Mouse (Mus musculus) thymus, adult 2 months (tissue): ENCODE measurements at regions not wholly inside any gene's neighbourhood (a gene's known extent, or its start where the extent isn't known, plus 50 kb on each side); places are given as distances from the start of the nearest gene placed in this dataset.

Experiments
- DNase-seq: peaks from one replicate; pipeline ENCODE4 v3.0.0; 2021
- H3K27ac ChIP-seq: fragments of 200-500 bp; 2 replicates; pipeline ENCODE4 v1.5.1; 2012; ENCODE audit warnings: low read length, control low read depth; ENCODE audit not compliant: control insufficient read depth, insufficient read depth
- H3K27me3 ChIP-seq: fragments of 200-500 bp; 2 replicates; pipeline ENCODE4 v1.6.1; 2012; ENCODE audit warnings: mild to moderate bottlenecking, low read length, moderate library complexity, mixed read lengths; ENCODE audit not compliant: control insufficient read depth, insufficient read depth
- H3K36me3 ChIP-seq: fragments of 200-500 bp; 2 replicates; pipeline ENCODE4 v1.6.1; 2012; ENCODE audit warnings: mild to moderate bottlenecking, low read length, moderate library complexity; ENCODE audit not compliant: control insufficient read depth, insufficient read depth
- H3K4me1 ChIP-seq: fragments of 200-500 bp; replicated peaks from 2 replicates; pipeline ENCODE4 v1.6.1; 2012; ENCODE audit warnings: low read length; ENCODE audit not compliant: control insufficient read depth, insufficient read depth
- H3K4me3 ChIP-seq: fragments of 200-500 bp; 2 replicates; pipeline ENCODE4 v1.5.1; 2012; ENCODE audit warnings: mild to moderate bottlenecking, low read length, control low read depth, moderate library complexity; ENCODE audit not compliant: control insufficient read depth, insufficient read depth
- CTCF ChIP-seq: fragments of 200-500 bp; IDR thresholded peaks from 2 replicates; pipeline ENCODE4 v1.5.1; 2012; ENCODE audit warnings: mild to moderate bottlenecking, control low read depth, low read length, moderate library complexity, borderline replicate concordance; ENCODE audit not compliant: control insufficient read depth, poor library complexity, insufficient read depth; ENCODE audit errors: extremely low read depth
- POLR2A ChIP-seq: fragments of 200-500 bp; IDR thresholded peaks from 2 replicates; pipeline ENCODE4 v1.6.1; 2012; ENCODE audit warnings: mild to moderate bottlenecking, low read length, control low read depth, moderate library complexity; ENCODE audit not compliant: control insufficient read depth, poor library complexity, insufficient read depth; ENCODE audit errors: extremely low read depth
- WGBS: fragments of 180-500 bp; shearing (Covaris S2); methylation state at CpG from one replicate; pipeline ENCODE4 v1.1.7; 2018; 5-methylcytosine and 5-hydroxymethylcytosine counted together

DNA sequence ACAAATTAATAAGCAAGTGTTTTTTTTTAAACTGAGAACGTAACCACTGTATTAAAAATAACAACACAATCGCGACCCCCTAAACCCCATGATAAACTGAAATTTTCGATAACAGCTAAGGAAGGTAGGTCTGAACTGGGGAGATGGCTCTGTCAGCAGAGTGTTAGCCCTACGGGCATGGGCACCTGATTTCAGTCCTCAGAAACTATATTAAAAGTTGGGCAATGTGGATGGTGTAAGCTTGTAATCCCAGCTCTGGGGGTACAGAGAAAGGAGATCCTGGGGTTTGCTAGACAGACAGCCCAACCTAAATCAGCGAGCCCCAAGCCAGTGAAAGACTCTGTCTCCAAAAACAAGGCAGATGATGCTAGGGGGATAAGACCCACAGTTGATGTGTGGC, 242.1 kb downstream of the Efnb2 start:
- H3K27me3 ChIP-seq, result no peaks in the 10 kb centered on the region
- no peak overlapping the region for H3K4me3 ChIP-seq
- H3K36me3 ChIP-seq, result no peaks in the 10 kb centered on the region
- no peak overlapping the region for H3K27ac ChIP-seq
- no peaks in the 10 kb centered on the region for H3K4me1 ChIP-seq
- no peak for DNase-seq
- 93% methylated on average over 6 of the region's 6 CpGs for WGBS
- TF ChIP-seq POLR2A, result no peak
- no peak for TF ChIP-seq CTCF

GRCm38 (mm10) chr8:8418525-8418924, 242.5 kb downstream of the Efnb2 start:
- Histone ChIP-seq H3K4me1 (no peaks in the 10 kb centered on the region), H3K36me3 (no peaks in the 10 kb centered on the region), H3K27ac (no peak overlapping the region), H3K4me3 (no peak overlapping the region), H3K27me3 (no peaks in the 10 kb centered on the region)
- no peak for DNase-seq
- TF ChIP-seq CTCF (no peak), POLR2A (no peak)
- 94% methylated on average over 2 of the region's 2 CpGs for WGBS

- Histone ChIP-seq H3K4me3 (no peak overlapping the region), H3K27ac (no peak overlapping the region), H3K36me3 (no peaks in the 10 kb centered on the region), H3K4me1 (no peaks in the 10 kb centered on the region), H3K27me3 (no peaks in the 10 kb centered on the region)
- TF ChIP-seq CTCF, result no peak
- WGBS, result 67% methylated on average over 10 of the region's 10 CpGs
- DNase-seq, result no peak
Measured at GRCm38 (mm10) chr8:8416092-8416701, 244.8 kb downstream of the Efnb2 start.

DNA sequence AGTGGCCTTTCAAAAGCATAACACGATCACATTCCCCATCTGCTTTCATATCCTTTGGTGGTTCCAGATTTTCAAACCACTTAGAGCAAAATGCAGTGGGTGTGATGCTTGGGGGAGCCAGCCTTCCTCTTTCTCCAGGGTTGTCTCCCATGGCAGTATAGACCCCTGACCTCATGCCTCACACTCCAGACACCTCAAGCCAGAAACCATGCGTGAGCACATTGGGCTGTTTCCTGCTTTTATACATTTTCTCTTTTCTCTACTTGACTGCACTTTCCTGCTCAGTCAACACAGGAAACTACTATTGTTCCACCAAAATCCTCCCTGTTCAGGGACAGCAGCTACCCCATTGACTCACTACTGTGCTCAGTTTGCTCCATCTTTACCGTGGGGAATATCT, 253.7 kb downstream of the Efnb2 start:
- no peaks in the 10 kb centered on the region for H3K4me1 ChIP-seq
- H3K27ac ChIP-seq, result no peak overlapping the region
- TF ChIP-seq POLR2A, result no peak
- TF ChIP-seq CTCF, result no peak
- no peaks in the 10 kb centered on the region for H3K27me3 ChIP-seq
- H3K4me3 ChIP-seq, result no peak overlapping the region
- WGBS, result 53% methylated on average over 3 of the region's 3 CpGs
- H3K36me3 ChIP-seq, result no peaks in the 10 kb centered on the region
- DNase-seq, result no peak

- Histone ChIP-seq H3K4me1 (no peaks in the 10 kb centered on the region), H3K36me3 (no peaks in the 10 kb centered on the region), H3K27ac (no peak overlapping the region), H3K4me3 (no peak overlapping the region), H3K27me3 (no peaks in the 10 kb centered on the region)
- 92% methylated on average over 3 of the region's 3 CpGs for WGBS
- DNase-seq, result no peak
- no peak for TF ChIP-seq CTCF
- no peak for TF ChIP-seq POLR2A
Measured at GRCm38 (mm10) chr8:8403410-8403809, 257.6 kb downstream of the Efnb2 start.

DNA sequence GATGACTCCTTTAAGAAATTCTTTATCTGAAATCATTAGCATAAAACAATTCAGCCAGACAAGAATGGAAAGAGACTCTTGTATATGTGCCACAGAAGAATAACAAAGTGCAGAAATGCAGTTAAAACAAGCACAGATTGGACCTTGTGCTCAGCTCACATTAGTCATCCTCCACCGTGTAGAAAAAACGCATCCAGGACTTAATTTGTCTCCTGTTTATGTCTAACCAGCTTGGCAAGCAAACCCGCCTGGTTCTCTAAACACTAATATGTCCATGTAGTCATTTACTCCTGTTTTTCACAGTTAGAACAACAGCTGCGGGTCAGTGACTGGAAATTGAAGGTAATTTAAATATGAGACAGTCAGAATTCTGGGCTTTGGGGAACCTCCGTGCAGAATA, 268.7 kb downstream of the Efnb2 start:
- no peak overlapping the region for H3K4me3 ChIP-seq
- no peaks in the 10 kb centered on the region for H3K27me3 ChIP-seq
- no peak for DNase-seq
- TF ChIP-seq POLR2A (no peak), CTCF (no peak)
- H3K27ac ChIP-seq, result no peak overlapping the region
- no peaks in the 10 kb centered on the region for H3K36me3 ChIP-seq
- no peaks in the 10 kb centered on the region for H3K4me1 ChIP-seq
- WGBS, result 87% methylated on average over 5 of the region's 5 CpGs

DNA sequence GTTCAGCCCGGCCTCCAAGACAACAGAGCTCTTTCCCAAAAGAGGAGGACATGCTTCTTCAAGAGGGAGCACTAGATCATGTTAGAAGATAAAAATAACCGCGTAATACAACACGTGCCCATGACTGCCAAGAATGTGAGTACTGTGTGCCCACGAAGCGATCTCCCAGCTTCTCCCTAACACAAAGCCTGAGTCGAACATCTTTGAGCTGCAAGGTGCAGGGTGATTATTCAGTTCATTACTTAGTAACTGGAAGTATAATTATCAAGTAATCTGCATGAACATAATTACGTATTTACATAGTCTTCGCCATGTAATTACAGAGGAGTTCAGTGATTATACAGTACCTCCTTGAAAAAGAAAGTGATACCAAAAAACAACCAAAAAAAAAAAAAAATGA, 269.7 kb downstream of the Efnb2 start:
- no peaks in the 10 kb centered on the region for H3K36me3 ChIP-seq
- no peak overlapping the region for H3K4me3 ChIP-seq
- no peaks in the 10 kb centered on the region for H3K27me3 ChIP-seq
- no peak for TF ChIP-seq POLR2A
- no peak for TF ChIP-seq CTCF
- H3K27ac ChIP-seq, result no peak overlapping the region
- WGBS, result 92% methylated on average over 9 of the region's 9 CpGs
- DNase-seq, result no peak
- H3K4me1 ChIP-seq, result no peaks in the 10 kb centered on the region
